Mouse (Mus musculus): ENCODE results near the gene Mtss1l.

Mtss1l gene

DNA sequence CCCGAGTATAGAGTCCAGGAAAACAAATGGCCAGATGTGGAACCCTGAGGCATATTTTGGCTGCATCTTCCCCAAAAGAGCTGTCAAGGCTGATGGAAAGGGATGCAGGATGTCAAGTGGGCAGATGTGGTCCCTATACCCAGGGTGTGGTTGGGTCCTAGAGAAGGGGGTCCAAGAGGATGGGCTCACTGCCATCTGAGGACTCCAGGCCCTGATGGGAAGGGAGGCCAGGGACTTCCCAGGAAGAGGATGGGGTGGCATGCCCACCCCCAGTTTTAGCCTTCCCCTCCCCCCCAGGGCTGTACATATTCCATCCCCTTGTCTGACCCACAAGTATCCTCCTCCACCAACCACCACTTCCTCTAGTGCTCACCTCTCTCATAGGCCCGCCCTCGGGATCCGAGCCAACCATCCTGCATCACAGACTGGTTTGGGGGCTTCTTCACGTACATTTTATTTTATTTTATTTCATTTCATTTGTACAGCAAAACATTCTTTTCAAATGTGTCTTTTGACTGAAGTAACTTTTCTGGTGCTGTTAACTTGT, 19.4 kb downstream of the Mtss1l start:
- DNase-seq: no peak

DNA sequence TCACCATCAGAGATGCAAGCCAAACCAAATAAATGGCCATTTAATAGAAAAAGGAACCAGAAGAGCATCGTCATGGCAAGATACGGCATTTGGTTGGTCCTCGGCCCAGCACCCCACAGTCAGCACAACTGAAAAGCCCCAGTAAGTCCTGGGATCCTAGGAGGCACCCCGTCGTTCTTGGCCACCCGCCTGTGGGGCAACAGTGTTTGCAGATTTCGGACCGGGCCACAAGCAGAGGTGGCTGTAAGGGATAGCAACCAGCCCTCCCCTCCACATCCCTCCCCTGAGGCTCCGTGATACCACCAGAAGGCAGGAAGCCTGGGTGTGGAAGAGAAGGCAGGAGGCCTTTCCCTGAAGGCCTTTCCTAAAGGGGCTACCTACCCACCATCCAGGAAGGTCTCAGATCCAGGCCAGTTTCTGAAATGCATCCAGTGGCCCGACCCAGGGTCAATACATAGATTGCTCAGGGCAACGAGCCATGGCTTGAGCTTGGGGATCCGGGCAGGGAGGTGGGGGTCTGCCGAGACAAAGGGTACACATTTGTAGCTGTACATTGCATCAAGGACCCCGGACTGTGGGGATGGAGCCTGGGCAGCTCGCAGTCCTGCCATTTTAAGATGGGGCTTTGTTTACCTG, 20.7 kb downstream of the Mtss1l start:
- DNase-seq: peak; percentile 37

DNA sequence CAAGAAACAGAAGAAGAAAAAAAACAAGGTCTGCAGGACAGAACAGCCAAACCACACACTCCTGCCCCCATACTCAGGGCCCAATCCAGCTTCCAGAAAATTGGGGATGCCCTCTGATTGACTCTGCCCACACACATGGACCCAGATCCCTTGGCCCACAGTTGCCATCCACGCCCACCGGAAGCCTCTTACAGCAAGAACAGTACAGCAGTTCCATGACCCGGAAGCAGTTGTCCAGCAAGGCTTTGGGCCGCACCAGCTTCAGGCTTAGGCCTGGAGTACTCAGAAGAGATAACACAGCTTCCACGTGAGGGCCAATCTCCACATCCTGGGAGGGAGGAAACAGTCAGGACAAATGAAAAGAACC, 21.2 kb downstream of the Mtss1l start:
- DNase-seq: no peak

DNA sequence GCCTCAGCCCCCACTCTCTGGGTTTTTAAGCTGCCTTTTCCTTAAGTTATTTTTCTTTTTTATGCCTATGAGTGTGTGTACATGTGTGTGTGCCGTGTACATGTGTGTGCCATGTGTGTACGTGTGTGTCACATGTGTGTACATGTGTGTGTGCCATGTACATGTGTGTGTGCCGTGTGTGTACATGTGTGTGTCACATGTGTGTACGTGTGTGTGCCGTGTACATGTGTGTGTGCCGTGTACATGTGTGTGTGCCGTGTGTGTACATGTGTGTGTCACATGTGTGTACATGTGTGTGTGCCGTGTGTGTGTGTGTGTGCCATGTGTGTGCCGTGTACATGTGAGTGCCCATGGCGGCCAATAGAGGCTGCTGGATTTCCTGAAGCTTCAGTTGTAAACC, 23.9 kb downstream of the Mtss1l start:
- no peak for DNase-seq

DNA sequence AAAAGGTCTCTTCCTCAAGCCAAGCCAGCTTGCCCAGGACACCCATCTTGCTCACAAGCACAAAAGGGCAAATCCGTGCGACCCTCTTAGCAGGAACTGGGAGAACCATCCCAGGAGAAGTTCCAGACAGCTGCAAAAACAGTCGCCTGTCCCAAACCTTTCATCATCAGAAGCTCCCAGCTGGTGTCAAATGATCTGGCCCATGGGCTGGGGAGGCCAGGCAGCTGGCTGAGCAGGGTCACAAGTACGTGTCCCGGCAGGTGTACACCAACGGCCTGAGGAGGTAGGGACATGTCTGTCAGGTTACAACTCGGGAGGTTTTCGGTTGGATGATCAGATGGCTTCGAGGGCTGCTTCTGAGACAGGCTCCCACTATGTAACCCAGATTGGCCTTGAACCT, 25.4 kb downstream of the Mtss1l start:
- DNase-seq: no peak

DNA sequence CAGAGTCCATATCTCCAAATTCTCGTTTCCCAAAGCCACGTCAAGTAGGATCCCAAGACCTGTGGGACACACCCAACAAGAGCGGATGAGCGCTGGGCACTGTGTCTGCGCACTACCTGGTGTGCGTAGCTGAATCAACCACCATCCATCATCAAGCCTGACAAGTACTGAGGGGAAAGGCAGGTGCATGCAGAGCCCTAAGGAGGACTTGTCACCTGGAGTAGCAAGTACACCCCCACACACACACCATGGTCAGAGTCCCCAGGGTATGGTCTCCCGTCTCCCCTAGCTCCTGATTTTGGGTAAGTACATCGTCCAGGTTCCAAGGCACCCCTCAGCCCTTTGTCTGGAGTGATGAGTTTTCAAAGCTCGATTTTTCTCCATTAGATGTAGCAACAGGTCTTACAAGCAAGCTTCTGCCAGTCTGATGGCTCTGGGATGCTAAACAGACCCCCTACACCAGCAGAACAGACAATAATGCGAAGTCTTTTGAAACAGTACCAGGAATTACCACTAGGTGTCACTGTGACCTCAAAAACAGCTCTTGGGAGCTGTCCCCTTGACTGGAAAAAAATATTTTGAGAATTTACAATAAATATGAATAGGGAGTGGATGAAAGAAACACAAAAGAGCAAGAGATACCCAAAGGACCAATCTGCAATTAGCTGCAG, 28.4 kb downstream of the Mtss1l start:
- peak; percentile 44 for DNase-seq

DNA sequence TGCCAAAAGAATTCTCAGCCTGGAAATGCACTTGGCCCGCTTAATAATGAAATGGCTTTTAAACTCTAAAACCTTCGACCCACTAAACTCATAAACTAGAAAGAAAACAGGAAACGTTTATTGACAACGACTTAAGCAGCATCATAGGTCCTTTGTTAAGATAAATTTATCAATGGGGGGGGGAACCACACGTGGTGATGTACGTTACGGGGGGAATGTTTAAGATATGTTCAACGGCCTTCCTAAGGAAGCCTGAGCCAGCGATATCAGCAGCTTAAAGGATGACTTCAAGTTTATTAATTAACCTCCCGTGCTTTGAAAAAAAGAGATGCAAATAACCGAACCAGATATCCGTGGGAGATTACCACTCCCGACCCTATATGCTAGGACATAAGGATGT, 29.0 kb downstream of the Mtss1l start:
- DNase-seq: no peak

DNA sequence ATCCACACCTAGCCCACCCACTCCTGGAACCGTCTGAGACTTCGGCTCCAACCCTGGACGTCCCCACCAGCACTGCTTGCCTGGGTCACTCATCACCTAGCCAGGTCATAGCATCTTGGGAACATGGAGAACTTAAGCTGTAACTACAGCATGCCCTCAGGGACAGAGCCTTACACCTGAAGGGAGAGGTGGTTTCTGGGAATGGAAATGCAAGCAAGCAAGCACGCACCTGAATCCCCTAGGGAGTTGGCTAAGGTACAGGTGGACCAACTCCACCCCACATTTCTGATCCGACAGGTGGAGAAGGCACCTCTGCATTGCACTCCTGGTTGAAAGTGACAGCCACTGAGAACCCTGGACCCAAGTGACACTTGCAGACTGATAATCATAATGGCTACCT, 30.2 kb downstream of the Mtss1l start:
- DNase-seq: no peak

DNA sequence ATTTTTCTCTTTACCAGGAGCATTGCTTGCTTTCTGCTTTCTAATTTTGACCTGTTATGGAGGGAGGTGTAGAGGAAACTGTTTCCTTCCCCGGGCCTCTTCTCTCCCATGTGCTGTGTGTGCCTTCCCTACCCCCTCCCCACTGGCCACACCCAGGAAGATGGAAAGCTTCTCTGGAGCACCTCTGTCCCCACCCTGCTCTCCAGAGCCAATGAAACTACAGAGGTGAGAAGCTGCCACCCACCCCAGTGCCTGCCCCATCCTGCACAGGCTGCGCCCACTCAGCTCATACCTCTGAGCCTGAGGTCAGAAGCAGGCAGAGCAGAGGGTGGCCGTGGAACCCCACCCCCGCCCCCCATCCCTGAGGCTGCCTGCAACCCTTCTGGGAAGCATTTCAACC, 33.4 kb downstream of the Mtss1l start:
- no peak for DNase-seq

DNA sequence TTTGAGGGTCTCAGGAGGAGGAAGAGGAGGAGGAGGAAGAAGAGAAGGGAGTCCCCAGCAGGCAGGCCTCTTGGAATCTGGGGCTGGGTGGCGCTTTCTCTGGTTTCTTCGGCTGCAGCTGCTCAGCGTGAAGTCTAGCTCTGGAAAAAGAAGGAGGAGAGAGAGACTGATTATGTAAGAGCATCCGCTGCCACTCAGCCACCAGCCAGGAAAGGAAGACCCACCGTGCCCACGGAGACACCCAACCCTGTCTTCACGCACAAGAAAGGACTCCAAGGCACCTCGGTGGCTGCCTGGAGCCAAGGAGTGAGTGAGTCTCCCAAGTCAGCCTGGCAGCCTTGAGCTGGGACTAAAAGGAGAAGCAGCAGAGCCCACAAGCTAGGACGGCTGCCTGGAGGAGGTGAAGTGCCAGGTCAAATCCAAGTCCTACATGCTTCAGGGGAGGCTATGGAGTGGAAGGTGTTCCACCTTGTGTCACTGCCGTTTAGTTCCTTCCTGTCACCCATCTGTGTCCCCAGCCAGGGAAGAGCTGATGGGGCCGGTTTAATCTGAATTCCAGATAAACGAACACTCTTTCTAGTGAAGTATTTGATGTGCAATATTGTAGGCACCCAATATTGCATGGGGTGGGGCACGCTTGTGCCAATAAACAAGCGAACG, 34.4 kb downstream of the Mtss1l start:
- DNase-seq: no peak

DNA sequence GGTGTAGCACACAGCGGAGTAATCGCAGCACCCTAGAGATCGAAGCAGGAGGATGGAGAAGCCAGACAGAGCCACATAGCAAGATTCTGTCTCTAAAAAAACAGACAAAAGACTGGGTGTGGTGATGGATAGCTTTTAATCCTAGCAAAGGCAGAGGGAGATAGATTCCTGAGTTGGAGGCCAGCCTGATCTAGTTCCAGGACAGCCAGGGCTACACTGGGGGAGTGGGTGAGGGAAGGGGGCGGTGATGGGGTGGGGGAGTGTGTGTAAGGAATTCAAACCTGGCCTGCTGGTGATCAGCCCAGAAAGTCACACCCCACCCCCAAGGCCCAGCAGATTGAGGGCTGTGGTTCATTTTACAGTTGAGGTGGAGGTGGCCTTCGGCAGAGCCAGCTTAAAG, 34.9 kb downstream of the Mtss1l start:
- no peak for DNase-seq

DNA sequence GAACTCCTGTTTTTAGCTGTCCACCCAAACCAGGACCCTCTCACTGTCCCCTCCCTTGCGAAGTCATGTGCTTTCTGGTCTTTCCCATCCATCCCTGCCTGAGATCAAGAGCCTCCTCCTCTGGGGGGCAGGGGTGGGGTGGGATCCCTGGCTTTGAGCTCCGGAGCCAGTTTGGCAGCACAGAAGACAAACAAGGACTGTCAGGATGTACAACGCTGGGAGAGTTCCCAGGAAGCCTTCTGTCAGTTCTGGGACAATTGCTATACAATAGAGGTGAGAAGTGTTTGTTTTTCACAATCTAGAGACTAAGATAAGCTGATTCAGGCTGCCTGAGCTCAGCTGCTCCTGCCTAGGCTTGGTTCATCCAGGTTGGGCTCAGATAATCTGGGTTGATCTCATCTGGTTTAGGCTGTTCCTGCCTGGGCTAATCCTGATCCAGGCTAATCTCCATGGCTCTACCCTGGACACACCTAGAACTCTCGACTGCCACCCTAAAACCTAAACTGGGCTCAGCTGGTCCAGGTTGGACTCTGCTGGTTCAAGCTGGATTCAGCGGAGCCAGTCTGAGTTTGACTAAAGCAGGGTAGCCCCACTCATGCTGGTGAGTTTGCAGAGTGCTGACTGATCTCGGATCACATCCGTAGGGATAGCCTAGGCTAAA, 39.1 kb downstream of the Mtss1l start:
- DNase-seq: no peak

DNA sequence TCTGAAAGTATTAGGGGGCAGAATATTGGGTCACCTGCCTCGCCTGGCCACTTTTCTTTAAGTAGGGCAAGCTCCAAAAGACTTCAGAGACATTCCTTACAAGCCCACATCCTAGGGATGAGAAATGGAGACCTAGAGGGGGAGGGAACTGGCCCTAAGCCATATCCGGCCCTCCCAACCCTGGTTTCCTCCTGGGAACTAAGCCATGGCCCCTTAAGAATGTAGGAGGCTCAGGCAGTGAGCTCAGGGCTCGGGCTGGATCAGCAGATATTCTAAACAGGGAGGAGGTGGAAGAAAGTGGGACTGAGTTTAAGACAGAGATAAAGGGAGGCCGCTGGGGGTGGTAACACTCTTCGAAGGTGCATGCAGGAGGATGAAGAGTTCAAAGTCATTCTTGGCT, 39.9 kb downstream of the Mtss1l start:
- no peak for DNase-seq

DNA sequence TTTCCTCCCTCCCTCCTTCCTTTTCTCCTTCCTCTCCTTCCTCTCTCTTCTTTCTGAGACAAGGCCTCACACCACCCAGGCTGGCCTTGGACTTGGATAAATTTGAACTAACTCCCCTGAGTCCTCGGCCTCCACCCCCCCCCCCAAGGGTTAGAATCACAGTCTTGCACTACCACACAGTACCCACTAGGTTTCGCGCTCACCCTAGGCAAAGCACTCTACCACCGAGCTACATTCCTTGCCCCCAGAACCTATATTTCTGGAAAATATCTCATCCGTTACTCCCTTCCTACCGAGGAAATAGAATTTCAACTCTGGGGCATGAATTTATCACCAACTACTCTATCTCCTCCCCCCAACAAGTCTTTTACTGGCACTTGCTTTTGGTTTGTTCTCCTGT, 40.7 kb downstream of the Mtss1l start:
- no peak for DNase-seq

DNA sequence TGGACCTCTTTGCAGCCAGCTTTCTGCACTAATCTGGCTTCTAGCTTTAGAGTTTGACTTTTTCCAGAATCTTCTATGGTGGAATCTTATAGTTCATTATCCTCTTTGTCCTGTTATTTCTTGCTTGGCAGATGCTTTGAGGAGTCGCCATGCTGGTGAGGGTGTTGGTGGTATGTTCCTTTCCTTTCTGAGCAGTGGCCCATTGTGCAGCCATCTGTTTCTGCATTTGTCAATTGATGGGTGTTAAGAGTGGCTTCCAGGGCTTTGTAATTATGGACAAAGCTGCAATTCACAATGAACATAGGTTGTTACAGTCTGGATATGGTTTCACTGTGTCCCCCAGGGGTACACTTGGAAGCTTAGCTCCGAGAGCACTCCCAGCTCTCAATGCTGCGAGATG, 43.4 kb downstream of the Mtss1l start:
- peak; percentile 65 for DNase-seq

DNA sequence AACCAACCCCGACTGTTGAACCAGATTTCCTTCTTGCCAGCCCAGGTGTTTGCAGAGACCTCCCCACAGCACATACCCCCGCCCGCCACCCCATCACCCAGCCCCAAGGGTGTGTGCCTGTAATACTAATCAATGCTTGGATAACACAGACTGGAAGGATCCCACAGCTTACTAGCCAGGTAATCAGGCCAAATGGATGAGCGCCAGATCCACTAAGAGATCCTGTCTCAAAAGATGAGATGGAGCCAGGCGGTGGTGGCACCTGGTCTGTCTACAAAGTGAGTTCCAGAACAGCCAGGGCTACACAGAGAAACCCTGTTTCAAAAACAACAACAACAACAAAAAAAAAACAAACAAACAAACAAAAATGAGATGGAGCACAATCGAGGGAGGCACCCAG, 46.0 kb downstream of the Mtss1l start:
- no peak for DNase-seq

DNA sequence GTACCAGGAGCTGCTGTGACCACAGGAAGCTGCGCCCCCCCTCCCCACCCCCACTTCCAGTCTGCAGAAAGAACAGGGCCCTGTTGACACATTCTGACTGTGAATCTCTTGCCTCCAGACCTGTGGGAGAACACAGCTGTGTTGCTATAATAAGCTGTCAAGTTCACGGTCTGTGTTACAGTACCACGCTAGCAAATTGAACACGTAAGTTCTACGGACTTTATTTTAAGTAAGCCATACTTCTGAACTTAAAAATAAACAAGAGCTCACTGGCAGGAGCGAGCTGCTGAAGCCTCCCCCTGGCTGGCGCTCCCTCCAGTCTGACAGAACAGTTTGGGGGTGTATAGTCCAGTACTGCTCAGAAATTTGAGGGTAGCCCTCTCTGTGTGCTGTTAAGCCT, 51.2 kb downstream of the Mtss1l start:
- DNase-seq: no peak

DNA sequence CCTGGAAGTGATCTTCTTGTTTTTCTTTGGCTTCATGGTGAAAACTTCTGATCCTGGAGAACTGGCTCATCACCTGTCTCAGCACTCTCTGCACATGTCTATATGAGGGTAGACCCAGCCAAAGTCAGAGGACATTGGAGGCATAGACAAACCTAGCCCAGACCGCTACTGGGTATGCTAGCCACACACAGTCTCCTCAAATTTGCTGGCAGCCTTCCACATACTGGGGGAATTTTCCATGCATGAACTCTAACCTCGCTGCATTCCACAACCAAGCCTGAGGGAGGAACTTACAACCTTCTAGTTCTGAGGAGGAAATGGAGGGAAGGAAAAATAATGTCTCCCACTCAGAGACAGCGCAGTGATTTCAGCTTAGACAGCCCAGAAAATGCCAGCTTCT, 52.8 kb downstream of the Mtss1l start:
- DNase-seq: no peak

DNA sequence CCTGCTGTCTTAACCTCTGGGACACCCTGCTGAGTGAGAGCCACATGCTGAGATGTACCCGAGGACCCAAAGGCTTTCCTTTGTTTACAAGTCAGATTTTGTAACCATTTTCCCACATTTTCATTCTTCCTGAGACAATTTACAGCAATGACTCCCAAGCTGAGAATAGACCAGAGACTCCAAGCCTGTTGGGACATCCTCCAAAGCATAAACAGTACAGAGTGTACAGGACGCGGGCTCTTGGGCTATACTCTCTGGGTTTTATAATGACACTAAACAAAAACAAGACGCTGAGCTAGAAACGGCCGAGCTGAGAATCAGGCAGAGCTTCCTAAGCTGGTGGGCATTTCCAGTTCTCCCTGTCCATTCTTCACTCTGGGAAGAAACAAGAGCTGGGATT, 53.4 kb downstream of the Mtss1l start:
- no peak for DNase-seq

DNA sequence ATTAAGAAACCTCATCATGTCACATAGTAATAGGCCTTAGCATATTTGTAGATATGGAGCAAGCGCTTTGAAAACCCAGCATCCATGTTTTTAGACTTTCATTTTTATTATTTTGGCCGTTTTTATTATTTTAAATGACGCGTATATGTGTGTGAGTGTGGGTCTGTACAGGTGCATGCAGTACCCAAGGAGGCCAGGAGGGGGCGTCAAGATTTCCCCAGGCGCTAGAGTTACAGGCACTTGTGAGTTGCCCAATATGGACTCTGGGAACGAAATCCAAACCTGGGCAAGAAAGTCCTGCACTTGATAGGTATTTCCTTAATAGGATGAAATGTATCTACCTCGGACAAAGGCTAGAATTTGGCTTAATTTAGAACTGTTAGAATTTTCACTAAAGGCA, 54.0 kb downstream of the Mtss1l start:
- no peak for DNase-seq

DNA sequence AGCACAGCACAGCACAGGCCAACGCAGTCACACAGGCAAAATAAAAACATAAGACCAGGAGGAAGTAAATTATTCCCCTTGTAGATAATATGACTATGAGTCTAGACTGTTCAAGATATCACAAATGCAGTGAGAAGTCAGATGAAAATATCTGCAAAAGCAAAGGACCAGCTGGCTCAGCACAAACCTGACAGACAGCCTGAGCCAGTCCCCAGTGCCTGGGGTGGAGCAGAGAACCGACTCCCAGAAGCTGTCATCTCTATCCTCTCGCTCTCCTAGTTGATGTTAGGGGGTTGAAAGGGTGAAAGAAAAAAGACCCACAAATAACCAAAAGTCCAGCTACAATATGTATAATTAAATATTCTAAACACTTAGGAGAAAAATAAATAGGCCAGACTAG, 54.4 kb downstream of the Mtss1l start:
- DNase-seq: no peak

DNA sequence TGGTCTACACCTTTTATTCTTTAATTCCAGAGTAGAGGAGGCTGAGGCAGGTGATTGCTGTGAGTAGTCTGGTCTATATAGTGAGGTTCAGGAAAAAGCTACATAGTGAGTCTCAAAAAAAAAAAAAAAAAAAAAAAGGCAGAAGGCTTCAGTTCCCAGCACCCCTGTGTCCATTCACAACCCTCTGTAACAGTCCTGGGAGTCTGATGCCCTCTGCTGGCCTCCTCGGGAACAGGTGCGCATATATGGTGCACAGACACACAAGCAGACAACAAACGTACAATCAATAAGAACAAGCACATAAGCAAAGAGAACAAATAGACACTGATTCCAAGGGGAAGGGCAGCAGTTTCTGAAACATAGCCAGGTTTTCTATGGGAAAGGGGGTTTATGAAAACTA, 55.1 kb downstream of the Mtss1l start:
- no peak for DNase-seq

DNA sequence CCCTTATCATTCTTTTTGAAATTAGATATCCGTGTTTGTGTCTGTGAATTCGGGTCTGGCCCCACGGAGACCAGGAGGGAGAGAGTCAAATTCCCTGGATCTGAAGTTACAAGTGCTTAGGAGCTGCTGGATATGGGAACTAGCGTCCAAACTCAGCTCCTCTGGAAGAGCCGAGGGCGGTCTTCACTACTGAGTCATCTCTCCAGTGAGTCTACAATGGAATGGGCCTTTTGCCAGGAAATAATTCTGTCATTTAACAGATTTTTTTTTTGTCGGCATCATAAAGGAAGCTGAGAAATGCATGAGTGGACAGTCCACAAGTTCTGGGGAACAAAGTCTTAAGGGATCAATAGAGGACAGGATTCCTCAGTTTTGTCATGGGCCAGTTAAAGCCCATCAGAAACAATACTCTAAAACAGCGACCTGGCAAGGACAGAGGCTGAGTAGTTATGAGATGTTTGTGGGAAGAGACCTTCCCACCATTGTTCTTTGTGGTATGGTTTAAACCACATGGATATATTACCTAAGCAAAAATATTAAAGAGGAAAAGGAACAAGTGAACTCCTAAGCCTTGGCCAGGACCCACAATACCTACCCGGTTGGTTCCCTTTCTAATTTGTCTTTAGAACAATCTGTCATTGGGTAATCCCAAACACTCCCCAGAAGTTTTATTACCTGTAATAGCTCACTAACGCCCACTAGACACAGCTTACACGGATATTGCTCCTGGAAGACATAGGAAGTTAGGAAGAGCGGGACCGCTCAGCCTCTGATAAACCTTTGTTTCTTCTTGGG, 58.8 kb downstream of the Mtss1l start:
- no peak for DNase-seq

Measured in cerebellum, adult 9-11 months (tissue).